Mouse (Mus musculus): ENCODE data around the gene A230072I06Rik. TPM values are rescaled to one million over a fixed set of nuclear protein-coding genes. Genes with fewer than 3 reads are reported as not detected.

A230072I06Rik gene
- polyA plus RNA-seq (2016; fragmentation: Nextera tagmentation; extraction: Ambion mirVana): 0.12 TPM in 1 of 2 replicates, not detected in the other

GRCm38 (mm10) chr8:12278663-12279312, at the start of gene A230072I06Rik:
Gene A230072I06Rik (plus strand): TSS chr8:12278819.
- Histone ChIP-seq H3K27me3 (peaks cover 51% of the 10 kb centered on the region), H3K9me3 (replicated peaks) (no peaks in the 10 kb centered on the region), H3K4me2 (replicated peaks) (no peak within 1 kb of the TSS), H3K27ac (no peak within 1 kb of the TSS), H3K9ac (no peak within 1 kb of the TSS), H3K36me3 (no peaks in the 10 kb centered on the region), H3K4me1 (peaks cover 14% of the 10 kb centered on the region), H3K4me3 (no peak within 1 kb of the TSS)
- ATAC-seq (ENCODE audit: low FRiP score): no peak
- 44% methylated on average over 12 of the region's 12 CpGs for WGBS

- WGBS: 16% methylated on average over 11 of the region's 11 CpGs
- Histone ChIP-seq H3K9me3 (replicated peaks) (no peaks in the 10 kb centered on the region), H3K27ac (no peak overlapping the region), H3K9ac (no peak overlapping the region), H3K36me3 (no peaks in the 10 kb centered on the region), H3K27me3 (peaks cover 14% of the 10 kb centered on the region), H3K4me2 (replicated peaks) (no peak overlapping the region), H3K4me3 (no peak overlapping the region), H3K4me1 (peaks cover 9% of the 10 kb centered on the region)
- 0 out of 2 replicates have a peak, but pooled peaks have one; percentile 22 for ATAC-seq (ENCODE audit: low FRiP score)
These were observed 44.6 kb upstream of the A230072I06Rik start for GRCm38 (mm10) chr8:12234039-12234438.

- H3K27me3 ChIP-seq: peaks cover 19% of the 10 kb centered on the region; the same call in 1 of the 2 replicates
- no peaks in the 10 kb centered on the region for H3K36me3 ChIP-seq
- H3K4me1 ChIP-seq: peaks cover 19% of the 10 kb centered on the region
- no peaks in the 10 kb centered on the region for H3K9me3 ChIP-seq (replicated peaks)
- H3K9ac ChIP-seq: no peak overlapping the region
- H3K4me3 ChIP-seq: no peak overlapping the region
- no peak overlapping the region for H3K4me2 ChIP-seq (replicated peaks)
- WGBS: 68% methylated on average over 7 of the region's 7 CpGs
- H3K27ac ChIP-seq: no peak overlapping the region
- no peak for ATAC-seq (ENCODE audit: low FRiP score)
These were observed 39.8 kb upstream of the A230072I06Rik start for GRCm38 (mm10) chr8:12238775-12239174.

GRCm38 (mm10) chr8:12240143-12240542, 38.5 kb upstream of the A230072I06Rik start:
- Histone ChIP-seq H3K4me2 (replicated peaks) (no peak overlapping the region), H3K9ac (no peak overlapping the region), H3K27me3 (peaks cover 19% of the 10 kb centered on the region; the same call in 1 of the 2 replicates), H3K9me3 (replicated peaks) (no peaks in the 10 kb centered on the region), H3K4me3 (no peak overlapping the region), H3K27ac (no peak overlapping the region), H3K4me1 (peaks cover 12% of the 10 kb centered on the region), H3K36me3 (no peaks in the 10 kb centered on the region)
- ATAC-seq (ENCODE audit: low FRiP score): no peak
- 50% methylated on average over 9 of the region's 9 CpGs for WGBS

GRCm38 (mm10) chr8:12243746-12244145, 34.9 kb upstream of the A230072I06Rik start:
- H3K9ac ChIP-seq: no peak overlapping the region
- H3K4me1 ChIP-seq: peaks cover 12% of the 10 kb centered on the region
- peaks cover 13% of the 10 kb centered on the region; the same call in 1 of the 2 replicates for H3K27me3 ChIP-seq
- no peak for ATAC-seq (ENCODE audit: low FRiP score)
- no peak overlapping the region for H3K4me2 ChIP-seq (replicated peaks)
- no peak overlapping the region for H3K4me3 ChIP-seq
- H3K27ac ChIP-seq: no peak overlapping the region
- no peaks in the 10 kb centered on the region for H3K36me3 ChIP-seq
- no peaks in the 10 kb centered on the region for H3K9me3 ChIP-seq (replicated peaks)
- WGBS: 100% methylated on average over 1 of the region's 1 CpGs

GRCm38 (mm10) chr8:12259890-12260289, 18.7 kb upstream of the A230072I06Rik start:
- Histone ChIP-seq H3K9ac (no peak overlapping the region), H3K27me3 (peaks cover 45% of the 10 kb centered on the region), H3K36me3 (no peaks in the 10 kb centered on the region), H3K4me1 (0 out of 2 replicates have a peak, but pooled peaks cover 3% of the 10 kb centered on the region), H3K4me3 (no peak overlapping the region), H3K9me3 (replicated peaks) (no peaks in the 10 kb centered on the region), H3K4me2 (replicated peaks) (no peak overlapping the region), H3K27ac (no peak overlapping the region)
- no peak for ATAC-seq (ENCODE audit: low FRiP score)
- 79% methylated on average over 2 of the region's 2 CpGs for WGBS

- H3K36me3 ChIP-seq: no peaks in the 10 kb centered on the region
- no peak overlapping the region for H3K4me2 ChIP-seq (replicated peaks)
- peaks cover 46% of the 10 kb centered on the region for H3K27me3 ChIP-seq
- no peak for ATAC-seq (ENCODE audit: low FRiP score)
- H3K4me3 ChIP-seq: no peak overlapping the region
- H3K27ac ChIP-seq: no peak overlapping the region
- no peaks in the 10 kb centered on the region for H3K9me3 ChIP-seq (replicated peaks)
- no peak overlapping the region for H3K9ac ChIP-seq
- 0 out of 2 replicates have a peak, but pooled peaks cover 3% of the 10 kb centered on the region for H3K4me1 ChIP-seq
- WGBS: 68% methylated on average over 6 of the region's 6 CpGs
These were observed 18.1 kb upstream of the A230072I06Rik start for GRCm38 (mm10) chr8:12260476-12261029.

GRCm38 (mm10) chr8:12261556-12261955, 17.1 kb upstream of the A230072I06Rik start:
- no peak overlapping the region for H3K4me3 ChIP-seq
- H3K27ac ChIP-seq: no peak overlapping the region
- 50% methylated on average over 4 of the region's 4 CpGs for WGBS

GRCm38 (mm10) chr8:12264996-12265395, 13.6 kb upstream of the A230072I06Rik start:
- H3K27me3 ChIP-seq: peaks cover 53% of the 10 kb centered on the region
- no peaks in the 10 kb centered on the region for H3K36me3 ChIP-seq
- H3K4me2 ChIP-seq (replicated peaks): no peak overlapping the region
- no peak overlapping the region for H3K27ac ChIP-seq
- H3K9me3 ChIP-seq (replicated peaks): no peaks in the 10 kb centered on the region
- H3K4me3 ChIP-seq: no peak overlapping the region
- ATAC-seq (ENCODE audit: low FRiP score): no peak
- 91% methylated on average over 8 of the region's 8 CpGs for WGBS
- H3K4me1 ChIP-seq: peaks cover 8% of the 10 kb centered on the region; the same call in 1 of the 2 replicates
- no peak overlapping the region for H3K9ac ChIP-seq

More at GRCm38 (mm10) chr8:12261556-12261955, 17.1 kb upstream of the A230072I06Rik start:
- H3K4me1 ChIP-seq: 0 out of 2 replicates have a peak, but pooled peaks cover 3% of the 10 kb centered on the region
- ATAC-seq (ENCODE audit: low FRiP score): no peak
- H3K9ac ChIP-seq: no peak overlapping the region
- H3K27me3 ChIP-seq: peaks cover 51% of the 10 kb centered on the region
- no peak overlapping the region for H3K4me2 ChIP-seq (replicated peaks)
- H3K36me3 ChIP-seq: no peaks in the 10 kb centered on the region
- H3K9me3 ChIP-seq (replicated peaks): no peaks in the 10 kb centered on the region

GRCm38 (mm10) chr8:12267863-12268262, 10.8 kb upstream of the A230072I06Rik start:
- Histone ChIP-seq H3K4me2 (replicated peaks) (no peak overlapping the region), H3K27ac (no peak overlapping the region), H3K4me1 (peaks cover 5% of the 10 kb centered on the region; the same call in 1 of the 2 replicates), H3K27me3 (peaks cover 57% of the 10 kb centered on the region), H3K36me3 (no peaks in the 10 kb centered on the region), H3K9ac (no peak overlapping the region), H3K4me3 (no peak overlapping the region), H3K9me3 (replicated peaks) (no peaks in the 10 kb centered on the region)
- ATAC-seq (ENCODE audit: low FRiP score): peak; percentile 58; the same call in 1 of the 2 replicates
- 41% methylated on average over 5 of the region's 5 CpGs for WGBS

GRCm38 (mm10) chr8:12268306-12268829, 10.3 kb upstream of the A230072I06Rik start:
- no peaks in the 10 kb centered on the region for H3K9me3 ChIP-seq (replicated peaks)
- WGBS: 20% methylated on average over 14 of the region's 14 CpGs
- H3K27ac ChIP-seq: no peak overlapping the region
- peaks cover 5% of the 10 kb centered on the region; the same call in 1 of the 2 replicates for H3K4me1 ChIP-seq
- H3K36me3 ChIP-seq: no peaks in the 10 kb centered on the region
- H3K27me3 ChIP-seq: peaks cover 58% of the 10 kb centered on the region
- H3K9ac ChIP-seq: no peak overlapping the region
- peak; percentile 86 for ATAC-seq (ENCODE audit: low FRiP score)
- no peak overlapping the region for H3K4me2 ChIP-seq (replicated peaks)
- H3K4me3 ChIP-seq: no peak overlapping the region

GRCm38 (mm10) chr8:12279482-12280192, 1.0 kb downstream of the A230072I06Rik start:
- no peak for ATAC-seq (ENCODE audit: low FRiP score)
- H3K27me3 ChIP-seq: peaks cover 51% of the 10 kb centered on the region
- no peak overlapping the region for H3K4me2 ChIP-seq (replicated peaks)
- no peaks in the 10 kb centered on the region for H3K36me3 ChIP-seq
- H3K9ac ChIP-seq: no peak overlapping the region
- no peak overlapping the region for H3K4me3 ChIP-seq
- 75% methylated on average over 13 of the region's 13 CpGs for WGBS
- H3K27ac ChIP-seq: no peak overlapping the region
- no peaks in the 10 kb centered on the region for H3K9me3 ChIP-seq (replicated peaks)
- peaks cover 14% of the 10 kb centered on the region for H3K4me1 ChIP-seq

Measured in hindbrain, embryonic 12.5 days (tissue).